Mouse (Mus musculus) E14TG2a.4 (cell line): ENCODE data around the gene Nagpa.

Source experiments
- H3K27me3 ChIP-seq: 2 replicates; pipeline ENCODE4 v1.6.1; 2014; ENCODE audit warnings: low read length, control low read depth; ENCODE audit not compliant: insufficient read depth
- H3K36me3 ChIP-seq: 2 replicates; pipeline ENCODE4 v1.6.1; 2014; ENCODE audit warnings: low read length, control low read depth; ENCODE audit not compliant: insufficient read depth
- H3K4me1 ChIP-seq: replicated peaks from 2 replicates; pipeline ENCODE4 v1.6.1; 2014; ENCODE audit warnings: low read depth, low read length, control low read depth
- H3K4me3 ChIP-seq: replicated peaks from 2 replicates; pipeline ENCODE4 v1.5.1; 2014; ENCODE audit warnings: mild to moderate bottlenecking, low read length
- H3K9me3 ChIP-seq: 2 replicates; pipeline ENCODE4 v1.6.1; 2014; ENCODE audit warnings: low read length, control low read depth
- CTCF ChIP-seq: conservative IDR thresholded peaks from 2 replicates; pipeline ENCODE4 v1.5.1; 2014; ENCODE audit warnings: low read length
- NANOG ChIP-seq: IDR thresholded peaks from 2 replicates; pipeline ENCODE4 v1.6.1; 2014; ENCODE audit warnings: borderline replicate concordance, low read length, mixed read lengths
- POU5F1 ChIP-seq: IDR thresholded peaks from 2 replicates; pipeline ENCODE4 v1.6.1; 2014; ENCODE audit warnings: low read length, borderline replicate concordance

Gene Nagpa

GRCm38 (mm10) chr16:5203200-5203599 lies 612 bp downstream of the Nagpa start:
- TF ChIP-seq POU5F1 (no peak), NANOG (no peak), CTCF (no peak)
- Histone ChIP-seq H3K9me3 (no peaks in the 10 kb centered on the region), H3K36me3 (peaks cover 38% of the 10 kb centered on the region), H3K27me3 (peaks cover 16% of the 10 kb centered on the region), H3K4me1 (peaks cover 29% of the 10 kb centered on the region), H3K4me3 (peak overlapping the region; percentile 96)

- peaks cover 16% of the 10 kb centered on the region for H3K27me3 ChIP-seq
- peaks cover 29% of the 10 kb centered on the region for H3K4me1 ChIP-seq
- peak overlapping the region; percentile 96 for H3K4me3 ChIP-seq
- H3K9me3 ChIP-seq: no peaks in the 10 kb centered on the region
- H3K36me3 ChIP-seq: peaks cover 43% of the 10 kb centered on the region
- TF ChIP-seq CTCF (peak; percentile 60), NANOG (no peak), POU5F1 (no peak)
These were observed 1.1 kb downstream of the Nagpa start for GRCm38 (mm10) chr16:5202681-5203080.

GRCm38 (mm10) chr16:5195080-5195479 lies 8.7 kb downstream of the Nagpa start:
- Histone ChIP-seq H3K36me3 (peaks cover 38% of the 10 kb centered on the region), H3K4me1 (peaks cover 16% of the 10 kb centered on the region), H3K4me3 (no peak overlapping the region), H3K9me3 (no peaks in the 10 kb centered on the region), H3K27me3 (peaks cover 5% of the 10 kb centered on the region)
- TF ChIP-seq POU5F1: no peak
- TF ChIP-seq CTCF: peak; percentile 76
- no peak for TF ChIP-seq NANOG

- Histone ChIP-seq H3K4me3 (no peak overlapping the region), H3K4me1 (peaks cover 21% of the 10 kb centered on the region), H3K27me3 (peaks cover 28% of the 10 kb centered on the region), H3K9me3 (no peaks in the 10 kb centered on the region), H3K36me3 (no peaks in the 10 kb centered on the region)
- no peak for TF ChIP-seq CTCF
- no peak for TF ChIP-seq POU5F1
These were observed 17.6 kb downstream of the Nagpa start for GRCm38 (mm10) chr16:5186234-5186633.

GRCm38 (mm10) chr16:5185691-5186090 lies 18.1 kb downstream of the Nagpa start:
- no peaks in the 10 kb centered on the region for H3K9me3 ChIP-seq
- no peak for TF ChIP-seq NANOG
- no peak for TF ChIP-seq CTCF
- no peak for TF ChIP-seq POU5F1
- H3K4me1 ChIP-seq: peaks cover 21% of the 10 kb centered on the region
- H3K4me3 ChIP-seq: no peak overlapping the region
- peaks cover 27% of the 10 kb centered on the region for H3K27me3 ChIP-seq
- H3K36me3 ChIP-seq: no peaks in the 10 kb centered on the region

- H3K4me1 ChIP-seq: peaks cover 21% of the 10 kb centered on the region
- no peaks in the 10 kb centered on the region for H3K36me3 ChIP-seq
- H3K27me3 ChIP-seq: peaks cover 22% of the 10 kb centered on the region
- TF ChIP-seq POU5F1 (no peak), NANOG (no peak), CTCF (no peak)
- no peaks in the 10 kb centered on the region for H3K9me3 ChIP-seq
- no peak overlapping the region for H3K4me3 ChIP-seq
These were observed 18.9 kb downstream of the Nagpa start for GRCm38 (mm10) chr16:5184956-5185355.

- Histone ChIP-seq H3K36me3 (no peaks in the 10 kb centered on the region), H3K27me3 (peaks cover 19% of the 10 kb centered on the region), H3K4me3 (peak overlapping the region; percentile 45), H3K9me3 (no peaks in the 10 kb centered on the region), H3K4me1 (peaks cover 21% of the 10 kb centered on the region)
- no peak for TF ChIP-seq CTCF
- TF ChIP-seq POU5F1: no peak
- no peak for TF ChIP-seq NANOG
These were observed 19.7 kb downstream of the Nagpa start for GRCm38 (mm10) chr16:5184101-5184500.

- Histone ChIP-seq H3K27me3 (peaks cover 20% of the 10 kb centered on the region), H3K4me3 (no peak overlapping the region), H3K4me1 (peaks cover 21% of the 10 kb centered on the region), H3K9me3 (no peaks in the 10 kb centered on the region), H3K36me3 (no peaks in the 10 kb centered on the region)
- TF ChIP-seq NANOG (no peak), POU5F1 (no peak), CTCF (no peak)
These were observed 20.4 kb downstream of the Nagpa start for GRCm38 (mm10) chr16:5183310-5183975.

GRCm38 (mm10) chr16:5172636-5173035 lies 31.2 kb downstream of the Nagpa start:
- H3K4me1 ChIP-seq: peaks cover 25% of the 10 kb centered on the region
- no peaks in the 10 kb centered on the region for H3K36me3 ChIP-seq
- H3K4me3 ChIP-seq: no peak overlapping the region
- TF ChIP-seq CTCF (no peak), NANOG (no peak), POU5F1 (no peak)
- 0 out of 2 replicates have a peak, but pooled peaks cover 3% of the 10 kb centered on the region for H3K9me3 ChIP-seq
- H3K27me3 ChIP-seq: no peaks in the 10 kb centered on the region
